Mouse (Mus musculus): Measurements from ENCODE around the gene Vwa3a.
"Not testable (repeated sequence)": the region's sequence is repeated elsewhere in the genome, so short reads cannot be mapped to it uniquely, and the experiment has no call there.

Vwa3a gene

DNA sequence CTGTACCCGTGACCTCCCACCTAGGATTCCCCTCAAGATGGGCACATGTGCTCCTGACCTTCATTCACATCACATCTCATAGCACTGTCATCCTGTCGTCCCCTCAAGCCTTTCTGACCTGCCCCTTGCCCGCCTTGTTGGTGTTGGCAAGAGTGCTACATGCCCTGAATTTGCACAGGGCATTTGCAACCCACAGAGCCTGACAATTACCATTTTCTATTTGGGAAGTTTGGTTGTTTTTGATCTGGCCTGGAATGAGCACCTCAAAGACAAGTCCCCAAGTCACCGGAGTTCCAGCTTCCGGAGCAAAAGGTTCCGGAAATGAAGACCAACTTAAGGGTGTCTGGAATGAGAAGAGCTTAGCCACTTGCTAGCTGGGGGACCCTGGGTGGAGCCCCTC is at the start of gene Vwa3a:
TSS of gene Vwa3a (plus strand) at position 301 of the 400 bp plus-strand sequence.
- DNase-seq = no peak

DNA sequence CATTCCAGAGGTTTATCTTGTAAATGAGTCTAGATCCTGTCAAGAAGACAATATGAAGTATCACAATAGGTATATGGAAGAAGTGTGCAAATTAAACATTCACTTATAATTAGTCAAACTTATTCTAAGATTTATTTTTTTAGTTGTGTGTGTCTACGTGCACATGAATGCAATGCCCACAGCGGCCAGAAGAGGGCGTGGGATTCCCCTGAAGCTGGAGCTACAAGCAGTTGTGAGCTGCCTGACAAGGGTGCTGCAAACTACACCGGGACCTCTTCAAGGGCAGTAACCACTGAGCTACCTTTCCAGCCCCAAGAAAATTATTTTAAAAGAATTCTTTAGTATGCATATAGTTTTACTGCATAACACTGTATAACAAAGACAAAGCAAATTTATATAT is 48.5 kb upstream of the Vwa3a start:
- DNase-seq = no peak

GRCm38 (mm10) chr7:120693831-120694375 is 45.2 kb upstream of the Vwa3a start:
- no peak for DNase-seq

DNA sequence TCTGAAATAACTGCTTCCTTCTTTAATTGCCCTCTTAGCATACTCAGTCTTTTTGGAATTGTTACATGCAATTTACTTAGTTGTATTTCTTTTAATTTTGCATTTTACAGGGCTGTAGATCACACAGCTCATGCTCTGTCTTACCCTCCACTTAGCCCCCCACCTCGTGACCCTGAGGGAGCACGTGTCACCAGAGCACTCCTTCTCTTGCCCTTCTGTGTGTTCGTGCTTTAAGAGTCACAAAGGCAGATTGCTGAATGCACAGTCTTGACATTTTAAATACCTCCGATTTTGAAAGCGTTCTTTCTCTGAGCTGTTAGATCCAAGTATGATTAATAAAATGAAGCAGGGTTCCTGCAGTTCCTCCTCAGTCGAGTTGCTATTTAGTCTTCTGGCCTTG is 43.9 kb upstream of the Vwa3a start:
- DNase-seq = no peak

DNA sequence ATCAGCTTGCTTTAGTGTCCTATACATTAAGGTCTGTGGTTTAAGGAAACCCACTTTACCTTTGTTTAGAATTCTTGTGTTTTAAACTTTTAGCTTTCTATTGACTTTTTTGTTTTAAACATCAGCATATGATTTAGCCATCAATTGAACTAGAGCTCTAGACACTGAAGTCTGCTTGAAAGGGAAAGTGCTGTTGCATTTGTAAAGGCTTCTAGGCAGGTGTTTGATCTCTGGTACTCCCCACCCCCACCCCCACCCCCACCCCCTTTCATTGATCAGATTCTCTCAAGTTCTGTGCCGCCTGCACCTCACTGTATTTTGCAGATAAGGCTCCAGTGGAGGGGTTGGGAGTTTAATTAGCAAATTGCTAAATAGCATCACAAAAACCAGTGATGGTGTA is 43.5 kb upstream of the Vwa3a start:
- DNase-seq = no peak

DNA sequence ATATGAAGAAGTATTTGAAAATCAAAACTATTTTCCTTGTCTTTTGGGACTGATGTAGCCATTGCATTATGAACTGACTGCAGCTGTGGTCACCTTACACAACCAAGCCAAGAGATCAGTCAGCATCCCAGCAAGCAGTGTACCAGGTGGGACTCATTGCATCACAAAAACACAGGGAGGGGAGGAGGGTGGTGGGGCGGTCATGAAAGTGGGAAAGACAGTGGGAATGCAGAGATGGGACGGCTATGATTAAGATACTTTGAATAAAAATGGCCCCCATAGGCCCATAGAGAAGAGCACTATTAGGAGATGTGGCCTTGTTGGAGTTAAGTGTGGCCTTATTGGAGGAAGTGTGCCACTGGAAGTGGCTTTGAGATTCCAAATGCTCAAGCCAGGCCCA is 42.8 kb upstream of the Vwa3a start:
- DNase-seq = no peak

- no peak for DNase-seq
These were observed 39.5 kb upstream of the Vwa3a start for GRCm38 (mm10) chr7:120699586-120699985.

GRCm38 (mm10) chr7:120703888-120704287 is 35.2 kb upstream of the Vwa3a start:
- DNase-seq = no peak

- no peak for DNase-seq
These were observed 27.0 kb upstream of the Vwa3a start for GRCm38 (mm10) chr7:120712071-120712470.

- no peak for DNase-seq
These were observed 25.9 kb upstream of the Vwa3a start for GRCm38 (mm10) chr7:120713225-120713624.

- DNase-seq = not testable (repeated sequence)
These were observed 25.2 kb upstream of the Vwa3a start for GRCm38 (mm10) chr7:120713951-120714350.

GRCm38 (mm10) chr7:120717261-120717660 is 21.9 kb upstream of the Vwa3a start:
- DNase-seq = no peak

DNA sequence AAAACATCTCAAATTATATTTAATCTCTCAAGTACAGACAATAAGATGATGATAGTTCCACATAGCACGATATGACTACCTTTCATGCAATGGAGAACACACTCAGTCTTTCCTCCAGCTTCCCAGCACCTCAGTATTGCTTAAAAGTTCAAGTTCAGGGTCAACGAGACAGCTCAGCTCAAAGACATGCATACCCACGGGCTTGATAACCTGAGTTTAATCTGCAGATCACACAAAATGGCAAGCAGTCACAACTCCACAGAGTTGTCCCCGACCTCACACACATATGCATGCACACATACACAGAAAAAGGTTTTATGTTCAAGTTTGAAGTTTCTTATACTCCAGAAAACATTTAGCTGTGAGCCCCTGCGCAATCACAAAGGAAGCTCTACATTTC is 18.1 kb upstream of the Vwa3a start:
- DNase-seq = no peak

GRCm38 (mm10) chr7:120721456-120721855 is 17.7 kb upstream of the Vwa3a start:
- DNase-seq = no peak

DNA sequence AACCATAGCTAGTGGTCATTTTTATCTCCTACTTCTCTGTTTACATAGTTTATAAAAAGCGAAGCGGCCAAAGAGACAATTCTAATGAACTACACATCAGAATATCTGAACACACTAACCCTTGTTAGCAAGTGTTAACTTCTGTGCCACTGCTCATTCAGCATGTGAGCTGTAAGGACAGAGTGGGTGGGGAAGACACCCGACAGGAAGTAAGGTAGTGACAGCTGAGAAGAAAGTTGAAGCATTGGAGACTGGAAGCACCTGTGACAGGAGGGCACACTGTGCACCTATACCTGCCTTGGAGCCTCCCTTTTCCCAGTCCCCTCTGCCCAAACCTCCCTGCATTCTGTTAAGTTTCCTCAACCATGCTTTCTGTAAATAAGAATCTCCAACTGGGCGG is 17.1 kb upstream of the Vwa3a start:
- no peak for DNase-seq

GRCm38 (mm10) chr7:120722839-120723278 is 16.3 kb upstream of the Vwa3a start:
- peak; percentile 13 for DNase-seq

DNA sequence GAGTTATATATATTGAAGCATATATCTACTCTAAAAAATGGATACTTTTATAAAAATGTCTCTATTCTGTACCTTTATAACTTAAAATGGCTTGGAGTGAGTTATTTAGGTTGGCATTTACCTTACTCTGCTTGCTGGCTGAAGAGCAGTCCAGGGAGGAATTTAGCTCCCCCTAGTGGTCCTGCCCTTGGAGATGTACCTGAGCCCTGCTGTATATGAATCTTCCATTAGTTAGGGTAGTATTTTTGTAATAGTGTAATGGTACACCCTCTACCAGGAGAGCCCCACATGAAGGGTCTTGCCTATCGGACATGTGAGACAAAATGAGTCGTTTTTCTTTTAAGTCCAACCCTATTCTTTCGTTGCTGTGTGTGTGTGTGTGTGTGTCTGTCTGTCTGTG is 11.5 kb upstream of the Vwa3a start:
- DNase-seq = no peak

DNA sequence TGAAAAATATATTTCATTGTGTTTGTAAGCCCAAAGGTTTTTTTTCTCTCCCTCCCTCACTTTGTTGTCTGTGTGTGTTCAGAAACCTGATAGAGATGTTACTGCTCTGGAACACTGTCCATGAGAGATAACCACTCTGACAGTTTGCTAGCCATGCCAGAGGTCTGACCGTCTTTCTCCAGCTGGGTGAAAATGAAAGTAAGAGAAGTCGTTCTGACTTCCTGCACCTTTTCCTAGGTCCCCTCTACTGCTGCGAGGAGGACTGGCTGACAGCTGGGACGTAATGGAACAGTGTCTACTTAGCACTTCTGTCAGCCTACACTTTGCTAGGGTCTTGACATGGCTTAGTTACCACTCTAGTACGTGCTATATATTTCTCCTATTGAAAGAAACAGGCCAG is 9.5 kb upstream of the Vwa3a start:
- DNase-seq = no peak

- no peak for DNase-seq
These were observed 6.2 kb upstream of the Vwa3a start for GRCm38 (mm10) chr7:120732906-120733305.

DNA sequence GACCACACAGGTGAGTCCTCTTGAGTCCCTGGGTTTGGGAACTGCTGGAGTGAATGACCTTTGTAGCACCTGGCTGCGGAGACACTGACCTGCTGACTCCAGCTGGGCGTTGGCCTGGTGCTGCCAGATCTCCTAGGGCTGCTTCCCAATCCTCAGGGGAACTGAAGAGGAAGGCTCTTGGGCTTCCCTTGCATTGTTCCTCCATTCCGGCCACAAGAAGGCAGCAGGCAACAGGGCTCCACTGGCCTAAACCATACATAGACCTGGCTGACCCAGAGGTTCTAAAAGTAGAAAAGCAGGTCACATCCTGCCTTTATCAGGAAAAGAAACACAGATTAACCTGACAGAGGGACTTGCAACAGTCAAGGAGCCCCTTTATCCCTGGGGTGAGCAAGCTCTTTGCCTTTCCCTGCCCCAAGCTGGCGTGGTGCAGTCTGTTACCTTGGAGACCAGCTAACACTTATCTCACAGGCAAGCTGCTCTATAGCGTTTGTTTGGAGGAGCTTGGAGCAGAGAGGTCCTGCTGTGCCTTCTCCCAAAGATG is 512 bp downstream of the Vwa3a start:
- peak; percentile 27 for DNase-seq

DNA sequence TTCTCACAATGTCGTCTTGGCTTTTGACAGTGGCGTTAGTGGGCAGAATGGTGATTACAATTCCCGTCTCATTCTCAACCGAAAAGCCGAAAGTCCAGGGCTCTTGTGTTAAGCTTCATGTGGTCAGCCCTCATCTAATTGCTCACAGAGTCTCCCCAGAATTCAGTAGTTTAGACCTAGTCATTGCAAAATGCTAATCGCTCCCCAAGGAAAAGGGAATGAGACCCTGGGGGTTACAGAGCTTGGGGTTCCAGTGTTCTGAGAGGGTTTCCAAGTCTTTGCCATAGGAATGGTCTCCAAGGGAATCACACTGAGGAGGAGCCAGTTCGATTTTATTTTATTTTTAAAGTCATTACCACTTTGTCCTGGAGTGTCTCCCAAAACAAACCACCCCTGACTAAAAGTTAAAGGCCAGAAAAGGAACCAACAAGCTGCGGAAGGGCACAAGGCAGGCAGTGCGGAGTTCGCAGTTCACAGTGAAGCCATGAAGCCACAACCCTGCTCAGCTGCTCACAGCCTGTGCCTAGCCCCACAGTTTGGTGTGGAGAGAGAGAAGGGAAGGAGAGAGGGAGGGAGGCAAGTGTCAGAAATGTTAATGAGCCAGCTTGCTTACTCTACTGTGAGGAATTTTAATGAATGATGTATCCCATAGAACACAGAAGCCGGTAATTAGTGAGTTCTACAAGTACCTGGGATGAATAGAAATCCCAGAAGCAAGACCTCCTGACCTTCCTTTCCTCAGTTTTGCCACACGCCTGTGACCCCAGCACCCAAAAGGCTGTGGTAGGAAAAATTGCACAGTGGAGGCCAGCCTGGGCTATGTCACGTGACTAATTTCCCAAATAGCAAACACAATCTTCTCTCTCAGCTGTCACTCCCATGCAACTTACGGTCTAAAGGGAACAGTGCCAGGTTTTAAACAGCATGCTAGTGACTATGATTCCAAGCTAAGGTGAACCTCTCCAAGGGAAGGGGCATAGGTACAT is 4.5 kb downstream of the Vwa3a start:
- no peak for DNase-seq

DNA sequence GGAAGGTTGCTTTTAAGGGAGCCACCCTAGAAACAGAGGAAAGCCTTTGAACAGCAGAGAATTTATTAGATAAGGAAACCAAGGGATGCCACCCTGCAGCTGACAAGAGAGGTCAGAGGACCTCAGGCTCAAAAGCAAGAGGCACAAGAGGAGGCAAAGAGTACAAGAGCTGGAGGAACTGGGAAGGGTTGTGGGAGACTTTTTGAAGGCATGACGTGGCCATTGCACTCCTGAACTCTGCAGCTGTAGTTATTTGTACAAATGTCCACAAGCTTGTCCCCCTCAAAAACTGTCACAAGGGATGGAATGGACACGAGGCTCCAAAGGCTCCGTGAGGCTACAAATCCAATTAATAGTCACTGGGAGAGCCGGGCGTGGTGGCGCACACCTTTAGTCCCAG is 5.5 kb downstream of the Vwa3a start:
- no peak for DNase-seq

GRCm38 (mm10) chr7:120746029-120746428 is 6.9 kb downstream of the Vwa3a start:
- DNase-seq = no peak

GRCm38 (mm10) chr7:120746821-120747220 is 7.7 kb downstream of the Vwa3a start:
- no peak for DNase-seq

Measured in right cerebral cortex, postnatal 14 days (tissue).